Mouse (Mus musculus) spleen, adult 2 months (tissue): ENCODE data around the gene Polr2m.

Experiments
- CTCF ChIP-seq: fragments of 200-500 bp; IDR thresholded peaks from 2 replicates; pipeline ENCODE4 v1.5.1; 2011; ENCODE audit warnings: mild to moderate bottlenecking, inconsistent platforms; ENCODE audit not compliant: insufficient read depth, insufficient read length, insufficient replicate concordance; ENCODE audit errors: extremely low read depth
- POLR2A ChIP-seq: fragments of 200-500 bp; IDR thresholded peaks from 2 replicates; pipeline ENCODE4 v1.6.1; 2011; ENCODE audit warnings: low read depth, low read length, inconsistent platforms

DNA sequence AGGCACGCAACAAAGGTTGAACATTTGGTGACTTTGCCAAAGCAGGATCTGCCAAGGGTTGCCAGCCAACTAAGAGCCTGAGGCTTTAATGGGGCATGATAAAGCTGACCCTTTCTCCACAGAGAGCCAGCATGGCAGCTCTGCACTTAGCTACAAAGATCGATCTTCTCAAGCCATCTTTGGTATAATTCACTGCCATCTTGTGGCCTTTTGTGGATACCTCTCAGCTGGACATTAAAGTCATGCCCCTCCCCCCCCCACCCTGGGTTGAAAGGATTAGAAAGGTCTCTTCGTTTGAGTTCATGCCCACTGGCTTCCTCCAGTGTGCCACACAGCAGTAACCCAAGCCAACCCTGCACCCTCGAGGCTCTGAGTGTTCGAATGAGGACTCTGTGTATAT, 31.8 kb downstream of the Polr2m start:
- TF ChIP-seq CTCF: no peak
- TF ChIP-seq POLR2A: no peak
